Mouse (Mus musculus) limb, embryonic 15.5 days (tissue): ENCODE measurements at regions not wholly inside any gene's neighbourhood (a gene's known extent, or its start where the extent isn't known, plus 50 kb on each side); places are given as distances from the start of the nearest gene placed in this dataset.

Experiments used
- ATAC-seq: fragments of 200-750 bp; cut with Nextera tagmentation; 2 replicates; pipeline ENCODE4 v1.8.0; 2017; ENCODE audit warnings: low read depth, moderate TSS enrichment; ENCODE audit not compliant: insufficient number of reproducible peaks, low FRiP score, low TSS enrichment
- H3K27ac ChIP-seq: fragments of 300-500 bp; sonication (generic); 2 replicates; pipeline ENCODE4 v1.5.1; 2015; ENCODE audit warnings: moderate library complexity, mild to moderate bottlenecking, inconsistent platforms
- H3K27me3 ChIP-seq: fragments of 300-500 bp; sonication (generic); 2 replicates; pipeline ENCODE4 v1.6.1; 2015; ENCODE audit warnings: inconsistent platforms
- H3K36me3 ChIP-seq: fragments of 300-500 bp; sonication (generic); 2 replicates; pipeline ENCODE4 v1.6.1; 2015; ENCODE audit warnings: inconsistent platforms
- H3K4me1 ChIP-seq: fragments of 300-500 bp; sonication (generic); 2 replicates; pipeline ENCODE4 v1.6.1; 2015; ENCODE audit warnings: inconsistent platforms
- H3K4me2 ChIP-seq: fragments of 300-500 bp; sonication (generic); 2 replicates; pipeline ENCODE4 v1.6.1; 2015; ENCODE audit warnings: mild to moderate bottlenecking, inconsistent platforms
- H3K4me3 ChIP-seq: fragments of 300-500 bp; sonication (generic); 2 replicates; pipeline ENCODE4 v1.5.1; 2015; ENCODE audit warnings: mild to moderate bottlenecking, inconsistent platforms
- H3K9ac ChIP-seq: fragments of 300-500 bp; sonication (generic); 2 replicates; pipeline ENCODE4 v1.6.1; 2015; ENCODE audit warnings: inconsistent platforms
- H3K9me3 ChIP-seq: fragments of 300-500 bp; sonication (generic); 2 replicates; pipeline ENCODE4 v1.6.1; 2016; ENCODE audit warnings: inconsistent platforms
- WGBS: fragments of 180-500 bp; shearing (Covaris S2); methylation state at CpG from one replicate; pipeline ENCODE4 v1.1.7; 2015; 5-methylcytosine and 5-hydroxymethylcytosine counted together

- ATAC-seq = no peak
- Histone ChIP-seq H3K9me3 (no peaks in the 10 kb centered on the region), H3K4me1 (no peaks in the 10 kb centered on the region), H3K9ac (no peak overlapping the region), H3K27me3 (no peaks in the 10 kb centered on the region), H3K27ac (no peak overlapping the region), H3K4me2 (no peak overlapping the region), H3K4me3 (no peak overlapping the region), H3K36me3 (no peaks in the 10 kb centered on the region)
These were observed 182.2 kb upstream of the Nfe2l3 start for GRCm38 (mm10) chr6:51250233-51250632.

DNA sequence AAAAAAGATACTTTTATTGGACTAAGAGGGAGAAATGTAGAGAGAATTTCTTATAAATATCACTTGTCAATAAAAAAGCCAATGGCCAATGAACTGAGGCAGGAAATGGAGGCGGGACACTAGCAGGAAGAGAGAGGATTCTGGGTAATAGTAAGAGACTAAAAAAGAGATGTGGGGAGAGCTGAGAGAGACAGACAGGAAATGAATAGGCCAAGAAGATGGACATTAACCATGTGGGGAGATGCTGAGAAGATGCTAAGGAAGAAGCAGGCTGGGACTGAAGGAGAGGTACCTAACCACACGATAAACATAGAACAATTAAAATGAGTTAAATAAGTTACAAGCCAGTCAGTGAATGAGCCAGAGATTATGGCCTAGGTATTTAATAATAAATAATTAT is 181.0 kb upstream of the Nfe2l3 start:
- WGBS = 92% methylated on average over 2 of the region's 2 CpGs
- Histone ChIP-seq H3K4me1 (0 out of 2 replicates have a peak, but pooled peaks cover 1% of the 10 kb centered on the region), H3K9me3 (no peaks in the 10 kb centered on the region), H3K36me3 (no peaks in the 10 kb centered on the region), H3K27ac (no peak overlapping the region), H3K9ac (no peak overlapping the region), H3K4me3 (no peak overlapping the region), H3K27me3 (no peaks in the 10 kb centered on the region), H3K4me2 (no peak overlapping the region)
- ATAC-seq = no peak

DNA sequence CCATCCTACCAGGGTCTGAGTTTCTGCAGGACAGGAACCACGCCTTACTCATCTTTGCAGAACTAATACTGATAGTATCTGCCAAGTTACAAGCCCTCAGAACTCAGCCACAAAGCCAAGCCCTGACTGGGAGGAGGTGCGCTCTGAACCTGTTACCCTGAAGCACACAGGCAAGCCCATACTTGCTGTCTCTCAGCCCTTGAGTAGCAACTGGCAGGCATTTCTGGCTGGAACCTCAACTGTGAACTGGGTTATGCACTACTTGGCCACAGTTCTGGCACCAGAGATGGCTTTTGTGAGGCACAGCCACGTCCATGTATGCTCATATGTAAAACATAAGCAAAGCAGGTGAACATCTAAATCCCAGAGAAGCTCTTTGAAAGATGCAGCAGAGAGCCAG is 179.7 kb upstream of the Nfe2l3 start:
- H3K36me3 ChIP-seq = no peaks in the 10 kb centered on the region
- H3K27me3 ChIP-seq = no peaks in the 10 kb centered on the region
- no peak overlapping the region for H3K27ac ChIP-seq
- H3K9ac ChIP-seq = no peak overlapping the region
- H3K4me1 ChIP-seq = 0 out of 2 replicates have a peak, but pooled peaks cover 3% of the 10 kb centered on the region
- H3K4me2 ChIP-seq = no peak overlapping the region
- 63% methylated on average over 3 of the region's 3 CpGs for WGBS
- ATAC-seq = no peak
- H3K9me3 ChIP-seq = no peaks in the 10 kb centered on the region
- no peak overlapping the region for H3K4me3 ChIP-seq

DNA sequence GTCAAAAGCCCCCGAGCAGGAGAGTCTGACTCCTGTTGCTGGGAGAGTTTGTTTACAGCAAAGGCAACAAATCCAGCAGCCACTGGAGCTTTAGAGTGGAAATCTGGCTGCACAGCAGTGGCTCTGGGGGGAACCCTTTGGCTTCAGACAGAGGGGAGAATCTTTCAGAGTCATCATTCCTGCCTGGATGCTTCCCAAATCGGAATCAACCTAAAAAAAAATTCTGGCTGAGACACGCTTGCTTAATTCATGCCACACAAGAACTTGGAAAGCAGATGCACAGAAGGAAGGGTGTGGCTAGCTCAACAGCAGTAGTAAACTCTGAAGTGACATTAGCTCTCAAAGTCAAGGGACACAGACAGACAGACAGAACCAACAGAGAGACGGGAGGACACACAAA is 175.8 kb upstream of the Nfe2l3 start:
- Histone ChIP-seq H3K27ac (no peak overlapping the region), H3K9me3 (no peaks in the 10 kb centered on the region), H3K9ac (no peak overlapping the region), H3K36me3 (no peaks in the 10 kb centered on the region), H3K27me3 (no peaks in the 10 kb centered on the region), H3K4me1 (0 out of 2 replicates have a peak, but pooled peaks cover 3% of the 10 kb centered on the region), H3K4me3 (no peak overlapping the region), H3K4me2 (no peak overlapping the region)
- 52% methylated on average over 4 of the region's 4 CpGs for WGBS
- no peak for ATAC-seq

GRCm38 (mm10) chr6:51257524-51257923 is 174.9 kb upstream of the Nfe2l3 start:
- ATAC-seq = no peak
- Histone ChIP-seq H3K36me3 (no peaks in the 10 kb centered on the region), H3K9me3 (no peaks in the 10 kb centered on the region), H3K4me1 (0 out of 2 replicates have a peak, but pooled peaks cover 3% of the 10 kb centered on the region), H3K27me3 (no peaks in the 10 kb centered on the region), H3K9ac (no peak overlapping the region), H3K4me2 (no peak overlapping the region), H3K4me3 (no peak overlapping the region), H3K27ac (no peak overlapping the region)
- 86% methylated on average over 6 of the region's 6 CpGs for WGBS

GRCm38 (mm10) chr6:51258304-51258703 is 174.2 kb upstream of the Nfe2l3 start:
- H3K4me1 ChIP-seq = 0 out of 2 replicates have a peak, but pooled peaks cover 3% of the 10 kb centered on the region
- H3K9ac ChIP-seq = no peak overlapping the region
- no peaks in the 10 kb centered on the region for H3K9me3 ChIP-seq
- H3K4me3 ChIP-seq = no peak overlapping the region
- H3K4me2 ChIP-seq = no peak overlapping the region
- no peak for ATAC-seq
- H3K27me3 ChIP-seq = no peaks in the 10 kb centered on the region
- WGBS = 82% methylated on average over 2 of the region's 2 CpGs
- H3K27ac ChIP-seq = no peak overlapping the region
- no peaks in the 10 kb centered on the region for H3K36me3 ChIP-seq

DNA sequence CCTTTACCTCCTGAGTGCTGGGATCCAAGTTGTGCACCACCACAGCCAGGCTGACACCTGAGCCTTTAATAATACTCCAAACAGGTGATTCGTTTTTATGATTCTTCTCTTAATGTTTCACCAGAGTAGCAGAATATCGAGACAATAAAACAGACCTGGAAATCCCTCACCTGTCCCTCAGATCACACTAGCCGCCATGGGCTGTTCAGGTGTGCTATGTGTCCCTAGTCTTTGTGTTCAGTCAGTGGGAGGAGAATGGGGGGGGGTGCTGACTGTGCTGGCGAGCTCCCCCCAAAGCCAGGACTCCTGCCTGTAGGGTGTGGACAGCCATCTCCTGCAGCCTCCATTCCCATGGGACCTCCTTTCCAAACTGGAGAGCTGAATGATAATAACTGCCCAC is 168.9 kb upstream of the Nfe2l3 start:
- Histone ChIP-seq H3K4me3 (no peak overlapping the region), H3K9ac (no peak overlapping the region), H3K36me3 (no peaks in the 10 kb centered on the region), H3K4me1 (peaks cover 5% of the 10 kb centered on the region; the same call in 1 of the 2 replicates), H3K4me2 (no peak overlapping the region), H3K9me3 (no peaks in the 10 kb centered on the region), H3K27ac (no peak overlapping the region), H3K27me3 (no peaks in the 10 kb centered on the region)
- WGBS = 68% methylated on average over 4 of the region's 4 CpGs
- ATAC-seq = no peak

DNA sequence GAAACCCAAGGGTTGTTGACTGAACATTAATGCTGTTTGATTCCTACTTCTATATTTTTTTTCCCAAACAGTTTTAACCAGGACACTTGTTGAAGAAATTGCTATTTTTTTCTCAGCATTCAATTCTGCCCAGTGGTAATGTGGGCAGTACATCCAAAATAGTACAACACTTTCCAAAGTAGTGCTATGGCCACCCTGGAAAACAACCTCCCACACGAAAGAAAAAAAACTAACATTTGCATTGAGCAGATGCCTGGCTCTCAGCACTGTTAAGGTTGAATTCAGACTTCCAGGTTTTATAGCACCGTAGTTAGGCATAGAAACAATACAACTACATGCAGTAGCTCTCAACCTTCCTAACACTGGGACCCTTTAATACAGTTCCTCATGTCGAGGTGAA is 167.1 kb upstream of the Nfe2l3 start:
- H3K4me3 ChIP-seq = no peak overlapping the region
- H3K9ac ChIP-seq = no peak overlapping the region
- 70% methylated on average over 3 of the region's 3 CpGs for WGBS
- no peaks in the 10 kb centered on the region for H3K9me3 ChIP-seq
- no peak overlapping the region for H3K4me2 ChIP-seq
- H3K27ac ChIP-seq = no peak overlapping the region
- H3K4me1 ChIP-seq = peaks cover 9% of the 10 kb centered on the region
- no peak for ATAC-seq
- H3K36me3 ChIP-seq = no peaks in the 10 kb centered on the region
- no peaks in the 10 kb centered on the region for H3K27me3 ChIP-seq

GRCm38 (mm10) chr6:51266721-51267120 is 165.7 kb upstream of the Nfe2l3 start:
- 88% methylated on average over 6 of the region's 6 CpGs for WGBS
- Histone ChIP-seq H3K36me3 (no peaks in the 10 kb centered on the region), H3K4me1 (peaks cover 17% of the 10 kb centered on the region), H3K27me3 (no peaks in the 10 kb centered on the region), H3K9ac (no peak overlapping the region), H3K27ac (no peak overlapping the region), H3K4me3 (no peak overlapping the region), H3K4me2 (no peak overlapping the region), H3K9me3 (no peaks in the 10 kb centered on the region)
- ATAC-seq = no peak

DNA sequence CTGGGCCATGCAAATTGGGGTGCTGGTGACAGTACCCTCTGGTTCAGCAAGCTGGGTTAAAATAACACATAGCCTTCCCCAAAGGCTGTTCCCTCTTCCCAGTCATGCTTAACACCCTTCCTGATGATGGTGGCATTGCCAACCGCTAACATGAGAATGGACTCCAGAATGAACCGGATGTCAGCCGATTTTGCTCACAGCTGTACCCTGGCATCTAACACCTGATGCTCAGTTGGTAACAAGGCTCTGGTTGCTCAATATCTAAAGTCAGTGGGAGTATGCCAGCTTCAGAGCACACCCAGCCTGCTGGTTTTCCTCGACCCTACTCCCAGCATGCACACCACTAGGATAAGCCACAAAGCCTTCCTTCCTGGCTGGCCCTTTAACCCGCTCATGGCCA is 164.6 kb upstream of the Nfe2l3 start:
- 88% methylated on average over 5 of the region's 5 CpGs for WGBS
- Histone ChIP-seq H3K4me1 (peaks cover 17% of the 10 kb centered on the region), H3K4me2 (no peak overlapping the region), H3K27me3 (no peaks in the 10 kb centered on the region), H3K4me3 (no peak overlapping the region), H3K9ac (no peak overlapping the region), H3K9me3 (no peaks in the 10 kb centered on the region), H3K36me3 (no peaks in the 10 kb centered on the region), H3K27ac (no peak overlapping the region)
- no peak for ATAC-seq

- H3K36me3 ChIP-seq = no peaks in the 10 kb centered on the region
- H3K27ac ChIP-seq = no peak overlapping the region
- H3K27me3 ChIP-seq = no peaks in the 10 kb centered on the region
- H3K4me3 ChIP-seq = peak overlapping the region; percentile 92
- no peak overlapping the region for H3K9ac ChIP-seq
- no peaks in the 10 kb centered on the region for H3K9me3 ChIP-seq
- 71% methylated on average over 5 of the region's 5 CpGs for WGBS
- ATAC-seq = no peak
- peaks cover 17% of the 10 kb centered on the region for H3K4me1 ChIP-seq
- H3K4me2 ChIP-seq = peak overlapping the region; percentile 90
These were observed 163.5 kb upstream of the Nfe2l3 start for GRCm38 (mm10) chr6:51268931-51269330.

DNA sequence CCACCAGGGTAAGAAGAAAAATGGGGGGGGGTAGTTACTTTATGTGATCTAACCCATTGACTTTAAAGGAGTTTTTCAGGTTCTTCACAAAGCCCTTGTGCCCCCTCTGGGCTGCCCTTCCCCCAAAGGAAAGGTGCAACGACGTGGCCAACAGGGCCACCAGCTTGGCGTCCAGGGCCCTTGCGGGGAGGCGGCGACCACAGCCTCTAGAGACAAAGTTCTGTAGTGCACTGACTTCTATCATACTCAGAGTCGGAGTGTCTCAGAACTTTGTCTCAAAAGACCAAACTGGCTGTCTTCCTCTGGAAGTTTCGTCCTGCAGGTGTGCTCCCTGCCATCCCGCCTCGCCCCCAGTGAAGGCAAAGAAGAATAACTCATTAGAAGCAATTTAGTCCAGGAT is 162.9 kb upstream of the Nfe2l3 start:
- peaks cover 17% of the 10 kb centered on the region for H3K4me1 ChIP-seq
- 14% methylated on average over 10 of the region's 10 CpGs for WGBS
- no peak for ATAC-seq
- H3K27ac ChIP-seq = peak overlapping the region; percentile 95
- peak overlapping the region; percentile 92 for H3K4me3 ChIP-seq
- no peaks in the 10 kb centered on the region for H3K27me3 ChIP-seq
- H3K36me3 ChIP-seq = no peaks in the 10 kb centered on the region
- no peaks in the 10 kb centered on the region for H3K9me3 ChIP-seq
- H3K4me2 ChIP-seq = peak overlapping the region; percentile 90
- peak overlapping the region; percentile 92 for H3K9ac ChIP-seq
